Mouse (Mus musculus): ENCODE measurements around the gene Rsad1.

The Rsad1 gene

GRCm38 (mm10) chr11:94548888-94549690 lies at the start of gene Rsad1:
Rsad1 (minus strand) TSS chr11:94549255.
- in situ Hi-C loops (cut with MboI; ENCODE audit: low sequenced_read_pairs): no loop called here

GRCm38 (mm10) chr11:94598437-94599120 lies 49.5 kb upstream of the Rsad1 start:
- in situ Hi-C loops (cut with MboI; ENCODE audit: low sequenced_read_pairs): no loop called here

- in situ Hi-C loops (cut with MboI; ENCODE audit: low sequenced_read_pairs): no loop called here
These were observed 48.3 kb upstream of the Rsad1 start for GRCm38 (mm10) chr11:94597319-94597718.

DNA sequence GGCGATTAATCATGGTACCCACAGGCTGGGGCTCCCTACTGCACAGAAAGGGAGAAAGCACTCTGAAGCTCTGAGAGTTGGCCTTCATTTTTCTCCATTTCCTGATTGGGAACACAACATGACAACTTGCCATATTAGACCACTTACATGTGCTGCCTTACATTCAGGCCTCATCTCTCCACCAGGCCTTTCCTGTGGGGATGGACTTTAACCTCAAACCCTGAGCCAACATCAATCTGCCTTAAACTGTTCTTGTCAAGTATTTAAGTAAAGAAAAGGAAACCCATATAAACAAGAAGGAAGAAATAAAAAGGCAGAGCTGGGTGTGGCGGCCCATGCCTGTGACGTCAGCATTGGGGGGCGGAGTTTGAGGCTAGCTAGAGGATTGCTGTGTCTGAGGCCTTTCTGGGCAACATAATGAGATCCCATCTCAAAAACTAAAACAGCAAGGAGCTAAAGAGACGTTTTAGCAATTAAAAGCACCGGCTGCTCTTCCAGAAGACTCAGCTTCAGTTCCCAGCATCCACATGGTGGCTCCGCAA lies 47.3 kb upstream of the Rsad1 start:
- in situ Hi-C loops (cut with MboI; ENCODE audit: low sequenced_read_pairs): no loop called here

DNA sequence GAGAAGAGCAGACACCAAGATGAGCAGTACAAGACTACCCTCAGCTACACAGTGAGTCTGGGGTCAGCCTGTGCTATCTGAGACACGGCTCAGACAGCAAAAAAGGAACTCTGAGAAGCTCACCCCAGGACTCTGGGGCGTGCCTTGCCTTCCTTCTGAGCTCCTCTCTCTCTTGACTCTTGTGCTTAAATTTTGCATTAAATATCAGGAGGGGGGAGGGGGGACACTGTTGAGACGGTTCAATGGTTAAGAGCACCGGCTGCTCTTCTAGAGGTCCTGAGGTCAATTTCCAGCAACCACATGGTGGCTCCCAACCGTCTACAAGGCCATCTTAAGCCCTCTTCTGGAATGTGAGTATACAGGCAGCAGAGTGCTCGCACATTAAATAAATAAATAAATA lies 38.5 kb upstream of the Rsad1 start:
- in situ Hi-C loops (cut with MboI; ENCODE audit: low sequenced_read_pairs): no loop called here

GRCm38 (mm10) chr11:94585091-94585490 lies 36.0 kb upstream of the Rsad1 start:
- in situ Hi-C loops (cut with MboI; ENCODE audit: low sequenced_read_pairs): no loop called here

DNA sequence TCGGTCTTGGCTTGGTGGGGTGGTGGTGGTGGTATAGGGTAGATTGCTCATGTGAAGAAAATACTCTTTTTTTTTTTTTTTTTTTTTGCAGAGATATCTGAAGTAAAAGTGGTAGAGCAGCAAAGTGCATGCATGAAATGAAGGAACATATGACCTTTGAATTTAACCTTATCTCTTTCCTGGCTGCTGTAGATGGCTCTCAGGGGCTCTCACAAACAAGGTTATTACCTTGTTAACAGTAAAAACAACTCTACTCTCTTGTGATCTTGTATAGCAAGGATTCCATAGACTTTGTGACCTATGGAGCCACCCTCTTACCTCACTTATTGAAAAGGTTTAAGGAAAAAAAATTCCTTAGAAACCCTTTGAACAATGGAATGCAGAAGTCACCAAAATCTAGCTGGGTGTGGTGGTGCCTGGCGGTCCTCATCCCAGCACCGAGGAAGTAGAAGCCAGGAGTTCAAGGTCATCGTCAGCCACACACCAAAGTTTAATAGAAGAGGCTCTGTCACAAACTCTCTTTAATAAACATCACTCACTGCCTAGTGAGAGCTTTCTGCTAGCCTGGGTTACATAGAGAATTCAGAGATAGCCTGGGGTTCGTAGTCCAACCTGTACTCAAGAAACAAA lies 31.2 kb upstream of the Rsad1 start:
- in situ Hi-C loops (cut with MboI; ENCODE audit: low sequenced_read_pairs): no loop called here

GRCm38 (mm10) chr11:94576361-94576760 lies 27.3 kb upstream of the Rsad1 start:
- in situ Hi-C loops (cut with MboI; ENCODE audit: low sequenced_read_pairs): no loop called here

DNA sequence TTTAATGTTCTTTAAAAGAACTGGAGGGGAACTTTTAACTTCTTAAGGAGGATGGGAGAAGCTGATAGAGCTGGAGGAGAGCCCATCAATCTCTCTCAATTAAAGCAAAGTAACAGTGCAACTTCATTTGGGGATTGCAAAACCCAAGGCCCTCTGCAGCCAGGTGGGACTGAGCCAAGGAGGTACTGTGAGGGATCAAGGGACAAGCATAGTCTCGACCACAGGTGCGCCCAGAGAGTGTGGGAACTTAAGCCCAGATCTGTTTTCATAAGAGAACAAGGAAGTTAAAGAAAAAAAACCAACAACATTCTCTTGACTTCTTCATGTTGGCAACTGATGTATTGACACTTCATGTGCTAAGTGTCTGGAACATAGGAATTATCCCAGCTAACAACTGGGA lies 26.0 kb upstream of the Rsad1 start:
- in situ Hi-C loops (cut with MboI; ENCODE audit: low sequenced_read_pairs): no loop called here

- in situ Hi-C loops (cut with MboI; ENCODE audit: low sequenced_read_pairs): no loop called here
These were observed 25.5 kb upstream of the Rsad1 start for GRCm38 (mm10) chr11:94574560-94574959.

DNA sequence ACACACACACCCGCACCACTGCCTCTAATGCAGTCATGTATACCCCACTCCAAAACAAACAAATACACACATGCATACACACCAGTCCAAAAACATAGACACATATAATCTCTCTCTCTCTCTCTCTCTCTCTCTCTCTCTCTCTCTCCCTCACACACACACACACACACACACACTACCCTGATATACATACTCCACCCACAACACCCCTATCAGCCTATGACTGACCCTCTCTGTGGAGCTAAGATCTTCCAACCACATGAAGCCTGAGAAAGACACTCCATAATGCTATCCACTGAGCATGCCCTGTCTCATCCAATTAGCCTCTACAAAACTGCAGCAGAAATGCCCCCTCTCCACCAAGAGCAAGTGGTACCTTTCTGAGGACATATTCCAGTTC lies 22.8 kb upstream of the Rsad1 start:
- in situ Hi-C loops (cut with MboI; ENCODE audit: low sequenced_read_pairs): no loop called here

DNA sequence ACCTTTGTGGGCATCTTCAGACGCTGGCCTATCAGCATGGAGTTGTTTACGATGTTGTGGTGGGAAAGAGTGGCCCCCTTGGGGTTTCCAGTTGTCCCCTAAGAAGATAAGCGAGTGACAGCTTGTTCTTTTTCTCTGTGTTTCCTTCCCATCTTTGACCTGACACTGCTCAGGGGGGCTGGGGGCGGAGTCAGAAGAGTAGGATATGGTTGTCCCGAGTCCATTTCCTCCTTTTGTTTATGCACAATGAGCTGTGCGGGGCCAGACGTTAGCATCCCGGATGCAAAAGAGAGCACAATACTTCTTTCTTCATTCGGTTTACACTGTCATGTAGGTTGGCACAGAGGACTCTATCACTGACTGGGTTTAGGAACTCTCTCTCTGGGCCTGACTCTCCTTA lies 21.6 kb upstream of the Rsad1 start:
- in situ Hi-C loops (cut with MboI; ENCODE audit: low sequenced_read_pairs): no loop called here

DNA sequence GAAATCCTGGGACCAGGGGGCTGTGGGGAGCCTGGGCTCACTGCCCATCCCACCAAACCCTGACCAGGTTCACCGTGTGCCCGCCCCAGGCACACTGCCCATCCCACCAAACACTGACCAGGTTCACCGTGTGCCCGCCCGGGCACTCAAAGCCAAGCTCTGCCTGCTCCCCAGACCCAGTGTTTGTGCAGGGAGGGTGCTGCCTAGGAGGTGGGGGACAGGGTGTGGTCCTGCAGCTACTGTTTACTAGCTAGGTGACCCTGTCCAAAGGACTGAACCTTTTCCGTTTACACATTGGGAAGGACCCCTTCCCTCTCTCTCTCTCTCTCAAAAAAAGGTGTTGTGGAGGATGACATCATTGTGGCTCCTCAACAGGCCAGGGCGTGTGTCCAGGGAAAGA lies 18.3 kb upstream of the Rsad1 start:
- in situ Hi-C loops (cut with MboI; ENCODE audit: low sequenced_read_pairs): no loop called here

DNA sequence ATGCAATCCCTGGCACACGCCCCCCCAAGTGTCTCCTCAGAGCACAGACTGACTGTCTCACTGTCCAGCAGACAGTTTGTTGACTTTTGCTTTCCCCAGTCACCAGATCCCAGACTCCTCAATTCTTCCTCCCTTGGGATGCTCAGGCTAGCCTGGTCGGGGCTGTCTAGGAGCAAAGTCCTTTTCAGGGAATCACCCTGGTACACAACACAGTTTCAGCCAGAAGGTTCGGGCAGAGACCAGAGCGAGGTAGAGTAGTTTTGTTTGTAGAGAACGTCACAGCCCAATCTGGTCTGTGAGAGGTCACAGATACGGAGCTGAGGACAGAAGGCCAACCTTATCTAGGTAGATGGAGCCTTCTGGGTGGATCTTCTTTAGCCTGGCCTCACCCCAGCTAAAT lies 17.5 kb upstream of the Rsad1 start:
- in situ Hi-C loops (cut with MboI; ENCODE audit: low sequenced_read_pairs): no loop called here

DNA sequence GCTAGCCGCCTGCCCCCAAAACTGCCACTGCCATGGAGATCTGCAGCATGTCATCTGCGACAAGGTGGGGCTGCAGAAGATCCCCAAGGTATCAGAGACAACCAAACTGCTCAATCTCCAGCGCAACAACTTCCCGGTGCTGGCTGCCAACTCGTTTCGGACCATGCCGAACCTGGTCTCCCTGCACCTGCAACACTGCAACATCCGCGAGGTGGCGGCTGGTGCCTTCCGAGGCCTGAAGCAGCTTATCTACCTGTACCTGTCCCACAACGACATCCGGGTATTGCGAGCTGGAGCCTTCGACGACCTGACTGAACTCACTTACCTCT lies 16.1 kb upstream of the Rsad1 start:
- in situ Hi-C loops (cut with MboI; ENCODE audit: low sequenced_read_pairs): no loop called here

- in situ Hi-C loops (cut with MboI; ENCODE audit: low sequenced_read_pairs): no loop called here
These were observed 15.5 kb upstream of the Rsad1 start, which contains the start of gene Chad for GRCm38 (mm10) chr11:94564437-94565150. Chad (plus strand) TSS chr11:94565047.

GRCm38 (mm10) chr11:94563821-94564220 lies 14.8 kb upstream of the Rsad1 start:
- in situ Hi-C loops (cut with MboI; ENCODE audit: low sequenced_read_pairs): no loop called here

GRCm38 (mm10) chr11:94563383-94563782 lies 14.3 kb upstream of the Rsad1 start:
- in situ Hi-C loops (cut with MboI; ENCODE audit: low sequenced_read_pairs): no loop called here

- in situ Hi-C loops (cut with MboI; ENCODE audit: low sequenced_read_pairs): no loop called here
These were observed 9.2 kb upstream of the Rsad1 start for GRCm38 (mm10) chr11:94558226-94558625.

GRCm38 (mm10) chr11:94550442-94550744 lies 1.3 kb upstream of the Rsad1 start:
- in situ Hi-C loops (cut with MboI; ENCODE audit: low sequenced_read_pairs): no loop called here

DNA sequence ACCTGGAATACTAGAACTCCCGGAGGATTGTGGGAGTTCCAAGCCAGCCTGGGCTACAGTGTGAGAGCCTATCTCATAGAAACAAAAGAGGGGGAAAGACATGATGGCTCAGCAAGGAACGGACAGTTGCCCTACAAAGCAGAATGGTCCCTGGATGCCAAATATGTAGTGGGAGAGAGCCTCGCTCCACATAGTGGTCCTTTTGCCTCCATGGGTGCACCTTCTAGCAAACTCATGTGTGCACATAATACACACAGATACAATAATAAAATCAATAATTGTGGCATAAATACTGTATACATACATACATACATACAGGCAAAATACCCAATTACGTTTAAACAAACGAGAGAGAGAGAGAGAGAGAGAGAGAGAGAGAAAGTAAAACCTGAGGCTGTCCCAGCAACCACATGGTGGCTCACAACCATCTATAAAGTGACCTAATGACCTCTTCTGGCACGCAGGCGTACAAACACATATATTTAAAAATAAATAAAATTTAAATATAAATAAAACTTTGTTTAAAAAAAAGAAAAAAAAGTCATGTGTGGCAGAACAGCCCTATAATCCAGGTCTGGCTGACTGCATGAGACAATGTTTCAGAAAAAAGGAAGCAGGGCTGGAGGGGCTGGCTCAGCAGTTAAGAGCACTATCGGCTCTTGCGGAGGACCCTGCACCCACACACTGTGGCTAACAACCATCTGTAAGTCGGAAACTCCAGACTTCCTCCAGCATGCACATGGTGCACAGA lies 811 bp upstream of the Rsad1 start:
- in situ Hi-C loops (cut with MboI; ENCODE audit: low sequenced_read_pairs): no loop called here
